Mouse (Mus musculus): ENCODE results near the gene Ccl6.

GRCm38 (mm10) chr11:83631065-83631464, 38.2 kb upstream of the Ccl6 start:
- no peak for TF ChIP-seq POLR2A (IDR thresholded peaks at IDR 0.05; ENCODE audit: extremely low read depth, insufficient read depth, low read length)
- TF ChIP-seq CTCF (IDR thresholded peaks at IDR 0.05; ENCODE audit: low read depth, low read length) = no peak
